Mouse (Mus musculus): ENCODE results near the gene Hivep3. TPM values are rescaled to one million over a fixed set of nuclear protein-coding genes. Genes with fewer than 3 reads are reported as not detected.
A peak's percentile ranks its signal among the peaks of the same experiment; 100 is the strongest.

Gene Hivep3
- total and polyA plus RNA-seq, 2 experiments = 0.95 to 1.5 TPM

- no peak overlapping the region for H3K4me3 ChIP-seq (ENCODE audit: insufficient read depth, low read depth, low read length)
- no peaks in the 10 kb centered on the region for H3K36me3 ChIP-seq (ENCODE audit: control insufficient read depth, insufficient read depth, low read length)
- no peaks in the 10 kb centered on the region for H3K79me2 ChIP-seq (ENCODE audit: control insufficient read depth, insufficient read depth, low read length)
- WGBS = 81% methylated on average over 1 of the region's 1 CpGs
- TF ChIP-seq POLR2A (IDR thresholded peaks at IDR 0.05; ENCODE audit: extremely low read depth, insufficient read depth, low read length) (no peak), CTCF (IDR thresholded peaks at IDR 0.05; ENCODE audit: low read depth, low read length) (no peak)
- H3K9ac ChIP-seq (ENCODE audit: low read depth, low read length) = no peak overlapping the region
- no peaks in the 10 kb centered on the region; the same call in 1 of the 2 replicates for H3K27me3 ChIP-seq (ENCODE audit: control insufficient read depth, insufficient read depth, low read length)
- no peak for DNase-seq (ENCODE audit: extremely low read depth, low read depth, low spot score)
- H3K4me1 ChIP-seq (ENCODE audit: control insufficient read depth, insufficient read depth, low read length) = no peaks in the 10 kb centered on the region
- no peak overlapping the region for H3K27ac ChIP-seq (replicated peaks; ENCODE audit: insufficient read depth, low read depth, low read length)
Measured at GRCm38 (mm10) chr4:120029937-120030336, 296.4 kb downstream of the Hivep3 start.

DNA sequence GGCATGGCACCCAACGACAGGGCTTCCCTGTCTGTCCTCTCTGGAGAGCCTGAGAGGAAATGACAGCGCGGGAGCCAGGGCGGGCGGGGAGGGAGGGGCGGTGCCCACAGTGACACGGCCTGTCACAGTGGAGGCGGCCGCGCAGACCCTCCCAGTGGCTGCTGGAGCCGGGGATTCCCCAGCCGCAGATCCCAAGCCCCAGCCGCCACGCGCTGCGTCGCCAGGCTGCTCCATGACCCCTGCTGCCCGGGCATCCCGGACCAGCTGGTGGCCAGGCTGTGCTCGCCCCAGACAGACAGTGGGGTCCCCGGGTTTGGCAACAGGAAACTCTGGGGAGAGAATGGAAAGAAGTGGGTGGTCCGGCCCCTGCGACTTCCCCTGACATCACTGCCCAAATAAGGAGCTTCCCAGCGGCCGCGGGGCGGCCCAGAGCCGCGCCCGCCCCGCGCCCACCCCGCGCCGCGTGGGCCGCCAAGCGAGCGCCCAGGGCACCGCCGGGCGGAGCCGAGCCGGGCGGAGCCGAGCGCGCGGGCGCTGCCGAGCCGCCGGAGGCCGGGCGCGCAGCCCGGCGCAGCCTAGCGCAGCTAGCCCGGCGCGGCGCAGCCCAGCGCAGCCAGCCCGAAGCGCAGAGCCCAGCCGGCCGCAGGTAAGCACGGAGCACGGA lies 298.9 kb downstream of the Hivep3 start:
- Histone ChIP-seq H3K9ac (ENCODE audit: low read depth, low read length) (peak overlapping the region; percentile 74), H3K27ac (replicated peaks; ENCODE audit: insufficient read depth, low read depth, low read length) (no peak overlapping the region), H3K27me3 (ENCODE audit: control insufficient read depth, insufficient read depth, low read length) (peaks cover 3% of the 10 kb centered on the region; the same call in 1 of the 2 replicates), H3K4me3 (ENCODE audit: insufficient read depth, low read depth, low read length) (peak overlapping the region; percentile 65), H3K36me3 (ENCODE audit: control insufficient read depth, insufficient read depth, low read length) (no peaks in the 10 kb centered on the region), H3K79me2 (ENCODE audit: control insufficient read depth, insufficient read depth, low read length) (no peaks in the 10 kb centered on the region), H3K4me1 (ENCODE audit: control insufficient read depth, insufficient read depth, low read length) (no peaks in the 10 kb centered on the region)
- DNase-seq (ENCODE audit: extremely low read depth, low read depth, low spot score) = no peak
- TF ChIP-seq CTCF (IDR thresholded peaks at IDR 0.05; ENCODE audit: low read depth, low read length) (no peak), POLR2A (IDR thresholded peaks at IDR 0.05; ENCODE audit: extremely low read depth, insufficient read depth, low read length) (no peak)
- WGBS = 13% methylated on average over 69 of the region's 70 CpGs

- peak overlapping the region; percentile 74 for H3K9ac ChIP-seq (ENCODE audit: low read depth, low read length)
- H3K27ac ChIP-seq (replicated peaks; ENCODE audit: insufficient read depth, low read depth, low read length) = no peak overlapping the region
- no peaks in the 10 kb centered on the region for H3K4me1 ChIP-seq (ENCODE audit: control insufficient read depth, insufficient read depth, low read length)
- H3K27me3 ChIP-seq (ENCODE audit: control insufficient read depth, insufficient read depth, low read length) = peaks cover 3% of the 10 kb centered on the region; the same call in 1 of the 2 replicates
- H3K79me2 ChIP-seq (ENCODE audit: control insufficient read depth, insufficient read depth, low read length) = no peaks in the 10 kb centered on the region
- no peak for TF ChIP-seq CTCF (IDR thresholded peaks at IDR 0.05; ENCODE audit: low read depth, low read length)
- TF ChIP-seq POLR2A (IDR thresholded peaks at IDR 0.05; ENCODE audit: extremely low read depth, insufficient read depth, low read length) = no peak
- H3K4me3 ChIP-seq (ENCODE audit: insufficient read depth, low read depth, low read length) = peak overlapping the region; percentile 65
- H3K36me3 ChIP-seq (ENCODE audit: control insufficient read depth, insufficient read depth, low read length) = no peaks in the 10 kb centered on the region
- 1% methylated on average over 38 of the region's 38 CpGs for WGBS
- no peak for DNase-seq (ENCODE audit: extremely low read depth, low read depth, low spot score)
Measured at GRCm38 (mm10) chr4:120032984-120033355, 299.4 kb downstream of the Hivep3 start.

- Histone ChIP-seq H3K79me2 (ENCODE audit: control insufficient read depth, insufficient read depth, low read length) (no peaks in the 10 kb centered on the region), H3K4me3 (ENCODE audit: insufficient read depth, low read depth, low read length) (no peak overlapping the region), H3K9ac (ENCODE audit: low read depth, low read length) (no peak overlapping the region), H3K27ac (replicated peaks; ENCODE audit: insufficient read depth, low read depth, low read length) (no peak overlapping the region), H3K4me1 (ENCODE audit: control insufficient read depth, insufficient read depth, low read length) (no peaks in the 10 kb centered on the region), H3K27me3 (ENCODE audit: control insufficient read depth, insufficient read depth, low read length) (peaks cover 3% of the 10 kb centered on the region; the same call in 1 of the 2 replicates), H3K36me3 (ENCODE audit: control insufficient read depth, insufficient read depth, low read length) (no peaks in the 10 kb centered on the region)
- 82% methylated on average over 4 of the region's 4 CpGs for WGBS
- TF ChIP-seq POLR2A (IDR thresholded peaks at IDR 0.05; ENCODE audit: extremely low read depth, insufficient read depth, low read length) = no peak
- no peak for TF ChIP-seq CTCF (IDR thresholded peaks at IDR 0.05; ENCODE audit: low read depth, low read length)
- DNase-seq (ENCODE audit: extremely low read depth, low read depth, low spot score) = no peak
Measured at GRCm38 (mm10) chr4:120036294-120036693, 302.7 kb downstream of the Hivep3 start.

- no peaks in the 10 kb centered on the region for H3K4me1 ChIP-seq (ENCODE audit: control insufficient read depth, insufficient read depth, low read length)
- H3K27ac ChIP-seq (replicated peaks; ENCODE audit: insufficient read depth, low read depth, low read length) = no peak overlapping the region
- no peaks in the 10 kb centered on the region for H3K79me2 ChIP-seq (ENCODE audit: control insufficient read depth, insufficient read depth, low read length)
Measured at GRCm38 (mm10) chr4:120037007-120037406, 303.4 kb downstream of the Hivep3 start.

GRCm38 (mm10) chr4:120041520-120041919 lies 307.9 kb downstream of the Hivep3 start:
- WGBS = 81% methylated on average over 2 of the region's 2 CpGs
- H3K4me1 ChIP-seq (ENCODE audit: control insufficient read depth, insufficient read depth, low read length) = no peaks in the 10 kb centered on the region
- TF ChIP-seq CTCF (IDR thresholded peaks at IDR 0.05; ENCODE audit: low read depth, low read length) = no peak
- TF ChIP-seq POLR2A (IDR thresholded peaks at IDR 0.05; ENCODE audit: extremely low read depth, insufficient read depth, low read length) = no peak
- H3K36me3 ChIP-seq (ENCODE audit: control insufficient read depth, insufficient read depth, low read length) = no peaks in the 10 kb centered on the region
- no peak for DNase-seq (ENCODE audit: extremely low read depth, low read depth, low spot score)
- H3K27ac ChIP-seq (replicated peaks; ENCODE audit: insufficient read depth, low read depth, low read length) = no peak overlapping the region
- no peaks in the 10 kb centered on the region for H3K79me2 ChIP-seq (ENCODE audit: control insufficient read depth, insufficient read depth, low read length)
- no peak overlapping the region for H3K9ac ChIP-seq (ENCODE audit: low read depth, low read length)
- no peaks in the 10 kb centered on the region for H3K27me3 ChIP-seq (ENCODE audit: control insufficient read depth, insufficient read depth, low read length)
- no peak overlapping the region for H3K4me3 ChIP-seq (ENCODE audit: insufficient read depth, low read depth, low read length)

More at GRCm38 (mm10) chr4:120037007-120037406, 303.4 kb downstream of the Hivep3 start:
- TF ChIP-seq POLR2A (IDR thresholded peaks at IDR 0.05; ENCODE audit: extremely low read depth, insufficient read depth, low read length) = no peak
- no peak for TF ChIP-seq CTCF (IDR thresholded peaks at IDR 0.05; ENCODE audit: low read depth, low read length)
- Histone ChIP-seq H3K27me3 (ENCODE audit: control insufficient read depth, insufficient read depth, low read length) (peaks cover 3% of the 10 kb centered on the region; the same call in 1 of the 2 replicates), H3K9ac (ENCODE audit: low read depth, low read length) (no peak overlapping the region), H3K4me3 (ENCODE audit: insufficient read depth, low read depth, low read length) (no peak overlapping the region), H3K36me3 (ENCODE audit: control insufficient read depth, insufficient read depth, low read length) (no peaks in the 10 kb centered on the region)
- 36% methylated on average over 7 of the region's 7 CpGs for WGBS
- DNase-seq (ENCODE audit: extremely low read depth, low read depth, low spot score) = no peak
